Mouse (Mus musculus): ENCODE measurements at regions not wholly inside any gene's neighbourhood (a gene's known extent, or its start where the extent isn't known, plus 50 kb on each side); places are given as distances from the start of the nearest gene placed in this dataset.

- DNase-seq (ENCODE audit: low spot score): no peak
Observed at GRCm38 (mm10) chr15:61294616-61295015, 371.8 kb upstream of the A1bg start.

- DNase-seq (ENCODE audit: low spot score): no peak
Observed at GRCm38 (mm10) chr15:61294131-61294530, 371.3 kb upstream of the A1bg start.

DNA sequence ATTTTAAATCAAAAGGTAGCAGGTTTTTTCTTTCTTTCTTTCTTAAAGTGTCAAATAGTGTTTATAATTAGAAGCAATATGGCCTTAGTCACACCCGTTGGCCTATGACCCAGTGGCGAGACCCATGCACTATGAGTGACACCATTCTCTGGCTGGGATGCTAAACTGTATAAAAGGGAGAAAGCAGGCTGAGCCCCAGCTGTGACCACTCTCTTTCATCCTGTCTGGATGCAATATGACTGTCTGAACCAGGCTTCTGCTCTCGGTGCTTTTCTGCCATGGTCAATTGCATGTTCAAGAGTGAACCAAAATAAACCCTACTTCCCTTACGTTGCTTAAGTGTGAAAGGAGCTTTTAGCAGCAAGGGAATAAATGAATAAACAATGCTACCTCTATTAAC, 346.0 kb upstream of the A1bg start:
- DNase-seq (ENCODE audit: low spot score): no peak

GRCm38 (mm10) chr15:61259047-61259446, 336.2 kb upstream of the A1bg start:
- no peak for DNase-seq (ENCODE audit: low spot score)

- no peak for DNase-seq (ENCODE audit: low spot score)
Observed at GRCm38 (mm10) chr15:61244511-61244910, 321.7 kb upstream of the A1bg start.

DNA sequence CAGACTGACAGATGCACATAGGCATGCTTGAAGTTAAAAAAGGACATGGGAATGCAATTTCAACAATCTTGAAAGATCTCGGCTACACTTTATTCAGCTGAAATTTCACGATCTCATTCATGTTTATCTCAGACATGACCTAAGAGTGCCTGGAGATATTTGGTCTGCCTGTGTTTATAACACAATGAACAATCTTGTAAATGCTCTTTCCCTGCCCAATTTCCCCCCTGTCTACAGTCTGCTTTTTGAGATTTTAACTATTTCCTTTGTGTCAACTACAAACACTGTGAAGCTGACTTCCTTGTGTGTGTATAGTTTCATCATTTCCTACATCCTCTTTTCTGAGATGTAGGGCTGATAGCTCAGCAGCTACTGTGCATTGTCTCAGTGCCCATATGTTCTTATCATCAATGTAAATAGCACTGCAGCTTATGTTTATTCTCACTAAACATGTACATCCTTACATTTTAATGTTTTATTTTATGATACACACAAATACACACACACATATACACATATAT, 319.4 kb upstream of the A1bg start:
- no peak for DNase-seq (ENCODE audit: low spot score)

DNA sequence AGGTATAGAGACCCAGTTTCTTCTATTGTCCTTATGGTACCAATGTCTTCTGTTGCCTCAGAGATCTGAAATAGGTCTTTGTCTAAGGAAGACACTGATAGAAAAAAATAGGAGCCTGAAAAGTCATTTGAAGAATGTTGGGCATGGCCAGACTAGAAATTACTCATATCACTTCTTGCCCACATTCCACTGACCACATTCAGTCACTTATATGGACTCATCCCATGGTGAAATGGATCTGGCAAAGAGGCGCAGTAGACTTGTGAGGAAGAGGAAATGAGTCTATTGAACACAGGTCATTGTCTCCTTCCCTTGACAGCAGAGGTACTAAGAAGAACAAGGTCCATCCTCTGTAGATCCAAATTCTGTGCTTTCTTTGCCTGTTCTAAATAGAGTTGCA, 318.9 kb upstream of the A1bg start:
- no peak for DNase-seq (ENCODE audit: low spot score)

DNA sequence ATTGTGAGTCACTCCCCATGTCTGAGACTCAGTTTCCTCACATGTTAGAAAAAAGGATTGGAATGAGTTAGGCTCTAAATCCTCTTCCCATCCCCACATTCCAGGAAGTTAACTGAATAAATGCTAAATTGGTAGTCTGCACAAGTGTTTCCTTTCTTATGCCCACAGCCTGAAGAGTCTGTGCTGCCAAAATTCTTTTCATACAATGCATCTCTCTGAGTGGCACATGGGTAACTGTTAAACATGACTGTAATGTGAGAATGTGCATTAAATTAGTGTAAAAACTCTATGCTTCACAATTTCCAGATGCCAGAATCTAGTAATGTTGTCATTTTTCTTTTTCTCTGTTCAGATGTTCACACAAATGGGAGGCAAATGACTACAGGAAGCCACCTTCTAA, 317.5 kb upstream of the A1bg start:
- DNase-seq (ENCODE audit: low spot score): no peak

DNA sequence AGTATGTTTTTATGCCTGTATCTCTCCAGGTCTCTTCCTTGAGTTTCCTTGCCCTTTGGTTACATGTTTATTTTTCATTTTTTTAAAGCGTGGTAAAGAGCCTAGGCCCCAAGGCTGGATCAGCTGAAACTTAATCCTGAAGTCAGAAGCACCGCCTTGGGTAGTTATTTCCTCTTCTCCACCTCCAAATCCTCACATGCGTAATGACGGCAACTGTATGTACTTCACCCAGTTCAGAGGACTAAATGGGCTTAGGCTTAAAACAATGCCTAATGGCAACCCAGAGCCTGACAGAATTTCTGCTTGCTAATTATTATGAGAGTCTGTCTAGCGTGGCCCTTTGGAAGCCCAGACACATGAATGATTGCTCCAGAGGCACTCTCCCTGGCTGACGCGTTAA, 316.6 kb upstream of the A1bg start:
- DNase-seq (ENCODE audit: low spot score): no peak

DNA sequence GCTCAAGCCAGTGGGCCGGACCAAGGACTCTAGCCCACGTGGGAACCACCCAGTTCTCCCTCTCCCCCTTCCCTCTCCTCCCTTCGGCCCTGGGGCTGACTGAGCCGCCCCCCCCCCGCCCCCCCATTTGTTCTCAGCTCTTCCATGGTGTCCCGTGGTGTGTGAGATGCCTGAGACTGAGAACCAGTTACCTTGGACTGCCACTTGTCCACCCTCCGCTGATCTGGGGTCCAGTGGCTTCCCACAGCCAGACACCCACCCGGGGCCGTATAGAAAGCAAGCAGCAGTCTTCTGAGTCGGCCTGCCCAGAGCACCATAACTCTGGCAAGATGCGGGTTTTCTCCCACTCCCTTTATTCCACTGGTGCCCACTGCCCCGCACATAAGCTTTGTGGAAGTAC, 316.2 kb upstream of the A1bg start:
- DNase-seq (ENCODE audit: low spot score): no peak

GRCm38 (mm10) chr15:61229579-61229978, 306.8 kb upstream of the A1bg start:
- no peak for DNase-seq (ENCODE audit: low spot score)

DNA sequence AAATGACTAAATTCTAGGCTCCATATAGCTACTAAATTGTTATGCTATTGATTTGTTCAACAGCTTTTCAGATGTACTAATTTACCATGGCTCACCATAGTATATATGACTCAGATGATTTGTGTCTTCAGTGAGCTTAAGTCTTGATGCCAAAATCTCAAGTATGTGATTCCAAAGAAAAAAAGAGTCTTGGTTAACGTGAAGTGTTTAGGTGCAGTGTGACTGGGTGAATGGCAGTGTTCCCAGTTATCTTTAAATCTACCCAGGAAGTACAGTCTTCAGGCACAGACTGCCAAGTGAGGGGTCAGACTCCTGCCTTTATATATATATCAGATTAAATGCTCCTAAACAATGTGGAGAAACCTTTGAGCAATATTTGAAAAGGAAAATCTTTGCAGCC, 300.1 kb upstream of the A1bg start:
- DNase-seq (ENCODE audit: low spot score): no peak

GRCm38 (mm10) chr15:61210161-61210560, 287.3 kb upstream of the A1bg start:
- DNase-seq (ENCODE audit: low spot score): no peak

- no peak for DNase-seq (ENCODE audit: low spot score)
Observed at GRCm38 (mm10) chr15:61189981-61190380, 267.2 kb upstream of the A1bg start.

DNA sequence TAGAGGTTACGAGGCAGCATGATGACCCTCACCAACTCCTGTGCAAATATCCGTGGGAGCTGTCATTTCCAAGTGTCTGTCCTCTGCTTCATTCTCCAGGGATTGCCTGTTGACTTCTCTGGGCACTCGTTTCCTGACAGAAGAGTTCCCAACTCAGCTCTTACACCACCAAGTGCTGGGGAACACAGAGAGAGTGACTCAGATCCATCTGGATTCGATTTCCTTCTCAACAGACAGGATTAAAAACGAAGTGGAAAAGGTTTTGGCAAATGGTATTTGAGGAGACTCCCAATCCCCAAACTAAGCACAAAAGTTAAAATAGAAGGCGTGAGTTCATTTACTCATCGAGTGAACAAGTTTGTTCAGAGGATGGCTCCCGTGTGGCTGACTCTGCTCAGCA, 266.7 kb upstream of the A1bg start:
- DNase-seq (ENCODE audit: low spot score): no peak

DNA sequence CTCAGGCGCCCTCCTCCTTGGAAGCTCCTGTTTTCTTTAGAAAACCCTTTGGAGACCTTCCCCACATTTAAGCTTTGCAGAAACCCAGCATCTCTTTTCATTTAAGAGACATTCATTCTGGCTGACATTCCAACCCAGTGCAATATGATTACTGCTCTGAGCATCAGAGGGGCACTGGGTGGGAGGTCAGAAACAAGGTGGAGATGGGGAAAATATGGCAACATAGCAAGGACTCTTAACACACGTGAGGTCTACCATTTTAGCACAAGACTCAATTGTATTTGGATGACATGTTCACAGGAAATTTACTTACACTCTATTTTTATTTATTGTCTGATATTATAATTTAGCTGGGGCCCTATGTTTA, 261.8 kb upstream of the A1bg start:
- DNase-seq (ENCODE audit: low spot score): no peak

GRCm38 (mm10) chr15:61183751-61184596, 261.2 kb upstream of the A1bg start:
- no peak for DNase-seq (ENCODE audit: low spot score)

- DNase-seq (ENCODE audit: low spot score): no peak
Observed at GRCm38 (mm10) chr15:61183291-61183690, 260.5 kb upstream of the A1bg start.

DNA sequence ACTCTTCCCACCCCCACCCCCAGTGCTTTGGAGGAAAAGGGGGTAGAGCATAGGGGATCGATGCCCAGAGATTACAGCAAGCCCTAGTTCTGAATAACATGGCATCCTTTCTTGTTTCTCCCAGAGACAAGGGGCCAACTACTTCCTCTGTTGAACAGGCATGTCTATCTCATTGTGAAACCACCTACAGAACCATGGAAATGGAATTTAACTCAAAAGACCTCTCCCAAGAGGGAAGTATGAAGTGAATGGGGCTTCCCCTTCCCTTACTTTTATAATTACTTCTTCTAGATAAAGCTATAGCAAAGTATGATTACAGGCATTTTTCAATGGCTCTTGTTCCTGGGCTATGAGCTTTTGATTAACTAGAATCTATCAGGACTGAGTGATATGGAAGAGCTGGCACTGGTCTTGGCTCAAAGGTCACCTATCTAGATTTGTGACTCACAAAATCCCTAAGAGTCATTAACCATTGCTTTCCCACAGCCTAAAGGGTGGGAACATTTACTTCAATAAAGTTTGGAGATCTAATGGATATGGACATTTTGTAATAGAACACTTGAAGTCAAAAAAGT, 246.1 kb upstream of the A1bg start:
- DNase-seq (ENCODE audit: low spot score): no peak

DNA sequence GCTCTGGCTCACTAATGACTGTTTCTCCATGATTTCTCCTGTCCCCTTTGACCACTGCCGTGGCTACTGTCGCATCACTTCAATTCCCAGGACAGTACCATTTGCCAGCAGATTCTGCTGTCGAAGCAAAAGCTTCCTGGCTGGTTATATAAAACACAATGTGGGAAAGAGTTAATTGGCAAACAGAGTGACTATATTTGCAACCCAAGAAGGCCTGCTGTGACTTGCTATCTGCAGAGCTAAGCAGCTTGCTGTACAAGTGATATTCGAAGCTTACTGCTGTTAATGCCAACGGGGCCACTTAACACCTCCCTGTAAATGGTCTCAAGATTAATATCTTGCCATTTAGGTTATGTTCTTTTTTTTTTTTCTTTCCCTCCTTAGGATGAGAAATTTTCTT, 242.2 kb upstream of the A1bg start:
- DNase-seq (ENCODE audit: low spot score): no peak

- DNase-seq (ENCODE audit: low spot score): no peak
Observed at GRCm38 (mm10) chr15:61161397-61161796, 238.6 kb upstream of the A1bg start.

GRCm38 (mm10) chr15:61160666-61161065, 237.9 kb upstream of the A1bg start:
- no peak for DNase-seq (ENCODE audit: low spot score)

GRCm38 (mm10) chr15:61159552-61159951, 236.7 kb upstream of the A1bg start:
- no peak for DNase-seq (ENCODE audit: low spot score)

DNA sequence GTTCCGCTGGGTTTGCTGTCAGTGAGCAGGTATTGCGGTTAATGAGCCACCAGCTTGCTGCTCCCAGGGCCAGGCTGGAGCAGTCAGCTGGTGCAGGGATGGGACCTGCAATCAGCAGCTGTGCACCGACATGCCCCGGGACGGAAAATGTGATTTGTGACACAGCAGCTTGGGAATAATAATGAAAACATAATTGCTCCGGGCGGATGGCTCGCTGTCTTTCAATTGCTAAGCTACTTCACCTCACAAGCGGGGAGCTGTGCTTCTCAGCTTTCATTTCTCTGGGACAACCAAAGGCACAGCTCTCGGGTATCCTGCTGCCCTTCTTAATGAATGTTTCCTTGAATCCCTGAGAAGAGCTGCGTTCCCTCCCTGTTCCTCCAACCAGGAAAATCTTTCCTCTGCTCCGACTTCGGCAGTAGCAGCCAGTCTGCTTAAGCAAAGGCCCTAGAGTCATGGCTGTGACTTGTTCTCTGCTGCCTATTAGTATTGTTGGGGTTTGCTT, 235.3 kb upstream of the A1bg start:
- DNase-seq (ENCODE audit: low spot score): peak; percentile 15

All from ovary, postnatal 10 days (tissue).